Mouse (Mus musculus) gastrocnemius, adult 8-10 months (tissue): ENCODE measurements at regions not wholly inside any gene's neighbourhood (a gene's known extent, or its start where the extent isn't known, plus 50 kb on each side); places are given as distances from the start of the nearest gene placed in this dataset.
A peak's percentile ranks its signal among the peaks of the same experiment; 100 is the strongest.

Experiments used
- DNase-seq, 2 experiments: peaks; one replicate each; pipeline ENCODE4 v3.0.0; 2022; ENCODE audit warnings: low spot score in 2 of 2

- DNase-seq, result no peak
Observed at GRCm38 (mm10) chr7:145045230-145045629, 105.5 kb upstream of the Ccnd1 start.

DNA sequence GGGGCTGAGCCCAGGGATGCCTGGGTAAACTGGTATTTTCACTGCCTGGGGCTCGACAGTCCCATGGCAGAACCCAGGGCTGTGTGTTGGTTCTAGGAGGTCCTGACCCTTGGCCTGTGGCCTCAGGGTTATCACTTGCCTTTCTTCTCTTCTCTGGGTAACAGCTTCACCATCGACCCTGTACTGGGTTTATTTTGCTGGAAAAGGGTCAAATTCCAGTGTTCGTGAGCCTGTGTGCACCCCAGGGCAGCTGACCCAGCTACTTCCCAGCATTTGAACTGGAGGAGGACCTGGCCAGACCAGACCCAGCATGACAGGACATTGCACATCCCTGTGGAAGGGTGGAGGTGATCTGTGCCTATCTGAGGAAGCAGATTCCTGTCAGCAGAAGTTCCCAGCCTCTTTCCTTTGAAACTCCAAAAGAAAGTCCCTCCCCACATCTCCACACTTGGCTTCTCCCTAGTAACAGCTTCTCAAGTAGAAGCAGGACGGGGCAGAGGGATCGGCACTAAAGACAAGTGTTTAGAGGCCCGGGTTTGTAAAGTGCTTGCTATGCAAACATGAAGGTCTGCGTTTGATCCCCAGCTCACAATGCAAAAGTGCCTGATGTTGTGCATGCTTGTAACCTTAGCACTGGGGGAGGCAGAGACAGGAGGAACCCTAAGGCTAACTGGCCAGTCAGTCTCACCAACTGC, 103.9 kb upstream of the Ccnd1 start:
- DNase-seq, result no peak

- no peak for DNase-seq
Observed at GRCm38 (mm10) chr7:145040871-145041270, 101.1 kb upstream of the Ccnd1 start.

GRCm38 (mm10) chr7:145034385-145034784, 94.7 kb upstream of the Ccnd1 start:
- no peak for DNase-seq

DNA sequence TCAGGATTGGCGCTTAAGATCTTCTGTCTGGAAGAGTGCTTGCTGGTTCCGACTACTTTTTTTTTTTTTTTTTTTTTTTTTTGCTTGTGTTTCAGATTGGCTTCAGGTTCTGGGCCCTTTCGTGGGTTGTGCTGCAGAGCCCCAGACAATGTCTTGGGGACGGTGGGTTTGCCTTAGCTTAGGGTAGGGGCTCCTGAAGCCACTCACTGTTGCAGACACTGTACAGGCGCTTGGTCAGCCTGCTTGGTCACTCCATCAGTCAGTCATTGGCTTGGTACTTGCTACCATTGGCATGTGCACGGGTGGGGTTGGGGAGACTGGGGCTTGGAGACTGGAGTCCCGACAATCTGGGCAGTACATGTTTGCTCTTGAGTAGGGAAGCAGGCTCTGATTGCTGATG, 91.5 kb upstream of the Ccnd1 start:
- DNase-seq, result no peak

DNA sequence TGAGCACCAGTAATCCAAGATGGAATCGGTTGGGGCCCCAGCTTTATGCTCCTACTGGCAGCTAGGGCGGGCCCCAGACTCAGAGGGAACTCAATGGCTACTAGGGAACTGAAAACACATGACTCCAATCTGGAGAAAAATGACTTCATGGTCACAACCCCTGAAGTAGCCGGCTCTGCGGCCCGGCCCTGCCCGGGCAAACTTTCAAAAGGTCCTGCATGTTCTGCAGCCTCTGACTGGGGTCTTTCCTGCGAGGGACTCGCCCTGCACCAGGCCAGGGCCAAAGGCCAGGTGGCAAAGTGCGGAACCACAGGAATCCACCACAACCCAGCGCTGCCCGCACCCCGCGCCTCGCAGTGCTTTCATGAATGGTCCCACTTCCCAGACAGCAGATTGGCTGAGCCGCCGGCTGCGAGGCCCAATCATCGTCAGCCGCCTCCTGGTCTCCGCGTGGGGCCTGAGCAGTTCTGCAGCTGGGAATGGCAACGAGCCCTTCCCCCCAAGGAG, 91.0 kb upstream of the Ccnd1 start:
- peak; percentile 50 to 61 for DNase-seq

DNA sequence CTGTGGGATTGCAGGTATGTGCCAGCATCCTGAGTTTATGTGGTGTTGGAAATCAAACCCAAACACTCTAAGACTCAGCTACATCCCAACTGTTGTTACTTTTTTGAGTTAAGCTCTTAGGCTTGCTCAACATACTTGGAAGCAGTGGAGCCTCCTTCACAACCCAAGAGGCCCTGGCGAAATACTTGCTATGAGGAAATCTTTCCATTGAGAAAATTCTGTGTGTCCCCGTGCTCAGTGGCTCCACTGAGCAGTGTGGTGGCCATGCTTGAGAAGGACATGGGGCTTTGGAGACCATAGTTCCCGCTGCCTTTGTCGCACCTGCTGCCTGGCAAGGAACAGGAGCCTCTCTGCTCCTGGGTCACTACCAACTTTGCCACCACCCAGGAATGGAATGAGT, 89.9 kb upstream of the Ccnd1 start:
- DNase-seq, result no peak

DNA sequence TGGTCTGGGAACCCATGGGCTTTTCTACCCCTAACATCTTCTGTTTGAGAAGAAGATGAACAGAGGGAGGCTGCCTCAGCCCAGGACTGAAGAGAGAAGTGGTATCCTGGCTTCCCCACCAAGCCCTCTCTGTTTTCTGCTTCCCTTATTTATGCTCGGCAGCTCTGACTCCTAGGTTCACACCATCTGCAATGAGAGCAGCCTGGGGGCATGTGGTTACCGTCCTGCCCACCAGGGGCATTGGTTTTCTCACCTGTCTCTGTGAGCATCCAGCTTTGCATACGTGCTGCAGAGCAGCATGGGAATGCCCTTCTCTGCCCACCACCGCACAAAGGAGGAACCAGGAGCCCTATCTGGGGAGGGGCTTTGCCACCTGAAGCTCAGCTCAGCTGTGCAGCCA, 89.4 kb upstream of the Ccnd1 start:
- DNase-seq, result no peak

GRCm38 (mm10) chr7:145027061-145027460, 87.3 kb upstream of the Ccnd1 start:
- no peak for DNase-seq

GRCm38 (mm10) chr7:145026014-145026285, 86.2 kb upstream of the Ccnd1 start:
- no peak for DNase-seq

DNA sequence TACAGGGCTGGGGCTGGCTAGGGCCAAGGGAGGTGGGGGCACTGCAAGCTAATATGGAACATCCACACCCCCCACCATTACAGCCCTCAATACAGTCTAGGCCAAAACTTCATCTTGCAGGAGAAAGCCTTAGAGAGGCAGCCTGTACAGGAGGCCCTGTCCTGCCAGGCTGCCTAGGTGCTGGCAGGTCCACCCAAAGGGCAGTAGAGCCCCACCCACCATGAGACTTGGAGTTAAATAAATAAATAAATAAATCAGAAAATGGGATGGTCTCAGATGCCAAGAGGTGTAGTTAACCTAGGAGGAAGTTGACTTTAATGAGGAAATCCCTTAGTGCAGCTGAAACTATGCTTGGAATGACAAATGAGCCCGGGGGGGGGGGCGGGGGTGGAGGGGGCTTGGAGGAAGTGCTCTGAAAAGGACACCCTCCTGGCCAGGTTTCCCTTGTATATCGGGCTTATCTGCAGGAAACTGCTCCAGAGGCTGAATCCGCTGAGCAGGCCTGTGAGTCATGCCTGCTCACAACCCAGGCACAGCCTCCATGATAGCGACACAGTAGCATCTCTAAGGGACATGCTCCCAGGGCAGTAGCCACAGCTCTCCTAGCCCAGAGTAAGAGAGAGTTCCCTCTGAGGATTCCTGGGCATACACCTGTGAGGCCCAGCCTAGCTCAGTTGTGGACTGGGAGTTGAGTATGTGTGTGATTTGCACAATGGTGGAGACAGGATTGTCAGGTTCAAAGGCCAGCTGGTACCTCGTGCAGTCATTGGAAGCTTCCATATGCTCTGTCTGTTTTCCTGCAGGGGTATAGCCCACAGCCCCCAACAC, 85.7 kb upstream of the Ccnd1 start:
- DNase-seq, result no peak

GRCm38 (mm10) chr7:145024651-145025050, 84.9 kb upstream of the Ccnd1 start:
- no peak for DNase-seq

- DNase-seq, result no peak
Observed at GRCm38 (mm10) chr7:145019137-145019536, 79.4 kb upstream of the Ccnd1 start.

- no peak for DNase-seq
Observed at GRCm38 (mm10) chr7:145018149-145018548, 78.4 kb upstream of the Ccnd1 start.

DNA sequence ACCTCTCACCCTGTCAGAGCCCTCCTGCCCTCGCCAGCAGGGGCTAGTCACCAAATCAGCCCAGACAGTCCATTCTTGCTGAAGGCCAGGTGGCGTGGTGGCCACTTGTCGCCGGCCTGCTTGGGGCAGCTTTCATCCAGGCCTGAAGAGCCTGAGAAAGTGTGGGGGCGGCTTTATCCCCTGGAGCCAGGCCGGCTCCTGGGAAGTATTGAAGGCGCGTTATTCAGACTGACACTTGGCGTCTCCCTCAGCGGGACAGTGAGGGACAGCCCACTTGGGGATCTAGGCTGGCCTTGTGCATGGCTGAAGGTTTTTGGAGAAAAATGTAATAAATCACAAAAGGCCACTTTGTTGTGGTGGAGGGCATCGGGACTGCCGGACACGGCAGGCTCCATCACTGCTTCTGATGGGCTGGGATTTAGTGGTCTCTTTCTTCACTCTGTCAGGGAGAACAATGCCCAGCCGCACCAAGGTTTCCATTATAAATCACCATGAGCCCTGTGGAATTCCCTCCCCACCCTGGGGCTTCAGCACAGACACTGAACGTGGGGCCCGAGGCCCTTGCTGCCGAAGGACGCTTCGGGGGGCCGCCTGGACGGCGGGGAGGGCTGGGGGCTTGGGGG, 75.8 kb upstream of the Ccnd1 start:
- DNase-seq, result no peak

DNA sequence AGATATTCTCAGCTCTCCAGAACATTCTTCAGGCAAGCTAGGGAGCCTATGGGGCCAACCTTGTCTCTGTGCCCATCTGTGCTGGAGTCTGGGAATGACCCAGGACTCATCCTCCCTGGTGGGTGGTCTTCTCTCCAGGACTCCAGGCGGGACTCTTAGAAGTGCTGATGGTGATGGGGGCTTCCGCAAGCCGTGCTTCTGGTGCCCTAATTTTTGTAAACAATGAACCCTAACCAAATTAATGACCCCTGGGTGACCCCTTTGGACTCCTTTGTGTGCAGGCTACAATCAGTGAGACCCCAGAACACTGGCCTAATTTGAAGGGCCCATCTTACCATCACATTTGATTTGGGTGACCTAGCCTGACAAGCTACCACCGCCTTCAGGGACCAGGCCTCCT, 71.0 kb upstream of the Ccnd1 start:
- DNase-seq, result no peak

- no peak for DNase-seq
Observed at GRCm38 (mm10) chr7:145010004-145010403, 70.3 kb upstream of the Ccnd1 start.

DNA sequence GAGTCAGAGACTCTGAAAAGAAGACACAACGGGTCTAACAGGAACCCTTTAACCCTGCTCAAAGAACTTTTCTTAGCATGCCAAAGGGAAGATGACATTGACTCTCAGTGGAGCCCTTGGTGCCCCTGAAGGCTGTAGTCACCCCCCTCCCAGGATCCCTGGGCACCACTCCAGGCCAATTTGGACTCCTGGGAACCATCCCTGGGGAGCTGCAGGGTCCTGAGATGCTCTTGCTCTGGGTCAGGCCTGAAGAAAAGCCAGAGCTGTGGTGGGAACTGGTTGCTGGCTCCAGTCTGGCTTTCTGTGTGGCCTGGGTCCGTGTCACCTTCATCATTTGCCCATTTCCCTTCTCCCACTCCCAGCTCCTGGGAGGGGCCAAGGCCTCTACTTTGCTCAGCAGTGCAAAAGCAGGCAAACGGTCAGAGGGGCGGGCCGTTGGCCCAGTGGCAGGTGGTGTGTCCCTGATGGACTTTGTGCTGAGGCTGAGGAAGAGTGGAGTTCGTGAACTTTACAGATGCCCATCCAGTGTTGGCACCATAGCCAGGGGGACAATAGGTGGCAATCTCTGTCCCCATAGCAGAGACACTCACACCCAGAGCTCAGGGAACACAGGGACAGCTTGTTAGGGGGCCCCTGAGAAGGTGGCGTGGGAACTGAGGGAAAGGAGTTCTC, 69.1 kb upstream of the Ccnd1 start:
- DNase-seq, result no peak

DNA sequence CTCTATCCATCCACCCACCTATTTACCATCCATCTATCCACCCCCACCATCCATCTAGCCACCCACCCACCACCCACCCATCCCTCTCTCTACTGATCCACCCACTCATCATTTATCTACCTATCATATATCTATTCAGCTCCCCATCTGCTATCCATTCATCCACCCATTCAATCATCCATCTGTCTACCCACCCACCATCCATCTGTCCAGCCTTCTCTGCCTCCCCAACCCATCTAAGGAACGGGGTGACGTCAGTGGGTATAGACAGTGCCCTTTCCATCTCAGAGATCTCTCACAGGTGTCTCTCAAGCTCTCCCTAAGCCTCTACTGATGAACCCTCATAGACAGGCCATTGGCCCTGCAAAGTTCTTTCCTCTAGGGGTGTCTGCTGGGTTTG, 67.5 kb upstream of the Ccnd1 start:
- no peak for DNase-seq

DNA sequence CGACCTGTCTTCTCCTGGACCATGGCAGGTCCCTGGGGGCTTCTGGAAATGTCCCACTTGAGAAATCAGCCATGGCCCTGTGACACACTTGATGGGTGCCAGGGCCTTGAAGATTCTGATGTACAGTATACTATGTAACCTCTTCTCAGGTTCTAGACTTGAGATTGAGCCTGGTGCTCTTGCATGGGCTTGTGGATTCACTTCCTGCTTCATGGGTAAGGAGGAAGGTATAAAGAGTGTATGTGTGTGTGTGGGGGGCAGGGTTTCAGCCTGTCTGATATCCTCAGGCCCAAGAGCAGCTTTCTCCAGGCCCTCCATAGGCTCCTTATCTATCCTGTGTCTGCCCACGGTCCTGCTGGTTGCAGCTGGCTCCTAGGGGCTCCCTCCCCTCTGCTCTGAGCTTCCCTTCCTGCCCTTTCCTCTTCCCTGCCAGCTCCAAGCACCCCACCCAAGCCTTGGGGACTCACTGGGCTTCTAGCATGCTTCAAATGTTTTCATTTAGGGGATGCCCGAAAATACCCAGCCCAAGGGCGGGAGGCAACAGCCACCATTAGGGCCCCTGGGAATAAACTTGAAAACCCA, 61.9 kb upstream of the Ccnd1 start:
- DNase-seq, result no peak

DNA sequence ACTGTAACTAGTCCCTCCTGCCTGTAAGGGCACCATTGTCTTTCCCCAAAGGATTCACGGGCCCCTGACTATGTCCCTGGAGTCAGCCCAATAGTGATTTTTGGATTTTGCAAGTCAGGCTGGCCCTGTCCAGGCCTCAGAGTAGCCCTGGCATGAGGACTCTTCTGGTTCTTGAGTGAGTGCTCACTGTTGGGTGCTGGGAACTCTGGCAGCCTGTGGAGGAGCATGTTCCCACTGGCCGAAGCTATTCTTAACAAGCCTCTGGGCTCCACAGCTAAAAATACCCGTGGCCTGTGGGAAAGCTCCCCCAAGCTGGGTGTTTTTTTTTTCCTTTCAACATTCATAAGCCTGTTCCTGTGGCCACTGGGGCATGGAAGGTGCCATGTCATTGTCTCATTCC, 60.0 kb upstream of the Ccnd1 start:
- DNase-seq, result peak in 1 of 2 experiments; percentile 19

GRCm38 (mm10) chr7:144996847-144997246, 57.1 kb upstream of the Ccnd1 start:
- DNase-seq, result no peak
